Mouse (Mus musculus) heart, postnatal 14 days (tissue): ENCODE data around the gene Aknad1. TPM values are rescaled to one million over a fixed set of nuclear protein-coding genes. Genes with fewer than 3 reads are reported as not detected.
A peak's percentile ranks its signal among the peaks of the same experiment; 100 is the strongest.

Experiments
- DNase-seq, 2 experiments: peaks; one replicate each; pipeline ENCODE4 v3.0.0; 2021 to 2022
- intact Hi-C: fragments of 180-260 bp; cut with DNase I; formaldehyde crosslinking; loops from one replicate; pipeline ENCODE4 v1.15.1; 2025
- total RNA-seq, 2 experiments: library from RNA; stranded (reverse); gene quantifications; 2 replicates each; pipeline ENCODE4 v1.2.3; 2021

Gene Aknad1
- total RNA-seq, 2 experiments from 2014 or later: 0.07 TPM; not detected in 1

- no peak for DNase-seq
- intact Hi-C loops: no loop called here
Observed at GRCm38 (mm10) chr3:108782364-108782895, 43.0 kb downstream of the Aknad1 start.

GRCm38 (mm10) chr3:108786520-108786919 lies 47.1 kb downstream of the Aknad1 start:
- intact Hi-C loops: no loop called here
- no peak for DNase-seq

GRCm38 (mm10) chr3:108787754-108788454 lies 48.4 kb downstream of the Aknad1 start:
- no peak for DNase-seq
- intact Hi-C loops: no loop called here

- intact Hi-C loops: no loop called here
Observed at GRCm38 (mm10) chr3:108788455-108788794, 49.0 kb downstream of the Aknad1 start.

GRCm38 (mm10) chr3:108789299-108789698 lies 49.8 kb downstream of the Aknad1 start:
- intact Hi-C loops: no loop called here

More at GRCm38 (mm10) chr3:108788455-108788794, 49.0 kb downstream of the Aknad1 start:
- DNase-seq: no peak

GRCm38 (mm10) chr3:108790499-108790898 lies 51.0 kb downstream of the Aknad1 start:
- DNase-seq: no peak
- intact Hi-C loops: no loop called here

More at GRCm38 (mm10) chr3:108789299-108789698, 49.8 kb downstream of the Aknad1 start:
- DNase-seq: no peak

GRCm38 (mm10) chr3:108791054-108791706 lies 51.7 kb downstream of the Aknad1 start:
- intact Hi-C loops: no loop called here
- no peak for DNase-seq

- no peak for DNase-seq
- intact Hi-C loops: no loop called here
Observed at GRCm38 (mm10) chr3:108792420-108792819, 53.0 kb downstream of the Aknad1 start.

- DNase-seq: no peak
- intact Hi-C loops: no loop called here
Observed at GRCm38 (mm10) chr3:108794780-108795179, 55.3 kb downstream of the Aknad1 start.

GRCm38 (mm10) chr3:108795554-108796299 lies 56.3 kb downstream of the Aknad1 start:
- intact Hi-C loops: no loop called here
- no peak for DNase-seq

GRCm38 (mm10) chr3:108796386-108796785 lies 56.9 kb downstream of the Aknad1 start:
- intact Hi-C loops: no loop called here
- DNase-seq: no peak

GRCm38 (mm10) chr3:108797723-108798122 lies 58.3 kb downstream of the Aknad1 start:
- intact Hi-C loops: no loop called here
- no peak for DNase-seq

GRCm38 (mm10) chr3:108798375-108798774 lies 58.9 kb downstream of the Aknad1 start:
- intact Hi-C loops: no loop called here
- no peak for DNase-seq

GRCm38 (mm10) chr3:108805622-108806021 lies 66.2 kb downstream of the Aknad1 start:
- intact Hi-C loops: no loop called here
- no peak for DNase-seq

- intact Hi-C loops: no loop called here
- DNase-seq: no peak
Observed at GRCm38 (mm10) chr3:108810747-108811263, 71.3 kb downstream of the Aknad1 start.

GRCm38 (mm10) chr3:108815631-108816030 lies 76.2 kb downstream of the Aknad1 start:
- DNase-seq: no peak
- intact Hi-C loops: no loop called here

- peak; percentile 13 to 21 for DNase-seq
- intact Hi-C loops: no loop called here
Observed at GRCm38 (mm10) chr3:108830493-108830892, 91.0 kb downstream of the Aknad1 start.

GRCm38 (mm10) chr3:108831750-108832149 lies 92.3 kb downstream of the Aknad1 start:
- DNase-seq: no peak
- intact Hi-C loops: no loop called here
